Mouse (Mus musculus) liver, postnatal 0 days (tissue): Measurements from ENCODE around the gene Fer.

Experiments
- CTCF ChIP-seq: sonication (generic); IDR thresholded peaks from 2 replicates; pipeline ENCODE4 v1.5.1; 2016; ENCODE audit warnings: antibody characterized with exemption, low read depth
- EP300 ChIP-seq: IDR thresholded peaks from 2 replicates; pipeline ENCODE4 v1.6.1; 2016; ENCODE audit warnings: antibody characterized with exemption, low read depth, mild to moderate bottlenecking

DNA sequence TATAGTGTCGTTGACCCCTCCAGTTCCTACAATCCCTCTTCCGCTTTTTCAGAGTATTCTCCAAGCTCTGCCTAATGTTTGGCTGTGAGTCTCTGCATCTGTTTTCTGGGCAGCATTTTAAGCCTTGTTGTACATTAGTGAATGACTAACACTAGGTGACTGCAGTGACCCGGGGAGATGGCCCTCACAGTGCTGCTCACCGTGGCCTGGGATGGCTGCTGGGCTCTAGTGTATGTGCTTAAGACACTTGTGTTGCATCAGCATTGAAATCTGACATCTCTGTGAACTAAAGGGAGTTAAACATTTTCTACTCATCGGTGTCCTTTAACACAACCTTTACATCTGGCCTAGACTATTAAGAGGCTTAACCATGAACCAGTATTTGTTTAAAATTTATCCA lies 264.0 kb downstream of the Fer start:
- TF ChIP-seq EP300, result no peak
- TF ChIP-seq CTCF, result no peak
